Mouse (Mus musculus) stomach, embryonic 15.5 days (tissue): Measurements from ENCODE around the gene Dusp6. TPM values are rescaled to one million over a fixed set of nuclear protein-coding genes. Genes with fewer than 3 reads are reported as not detected.

Experiments used
- ATAC-seq: fragments of 200-750 bp; cut with Nextera tagmentation; 2 replicates; pipeline ENCODE4 v1.8.0; 2017; ENCODE audit warnings: low read depth, moderate number of reproducible peaks, moderate TSS enrichment; ENCODE audit not compliant: insufficient read depth, low FRiP score
- H3K27ac ChIP-seq: fragments of 300-500 bp; sonication (generic); 2 replicates; pipeline ENCODE4 v1.5.1; 2015; ENCODE audit warnings: mild to moderate bottlenecking, inconsistent platforms
- H3K27me3 ChIP-seq: fragments of 300-500 bp; sonication (generic); replicated peaks from 2 replicates; pipeline ENCODE4 v1.6.1; 2015; ENCODE audit warnings: inconsistent platforms
- H3K36me3 ChIP-seq: fragments of 300-500 bp; sonication (generic); 2 replicates; pipeline ENCODE4 v1.6.1; 2015; ENCODE audit warnings: inconsistent platforms
- H3K4me1 ChIP-seq: fragments of 300-500 bp; sonication (generic); 2 replicates; pipeline ENCODE4 v1.6.1; 2015; ENCODE audit warnings: inconsistent platforms
- H3K4me2 ChIP-seq: fragments of 300-500 bp; sonication (generic); 2 replicates; pipeline ENCODE4 v1.6.1; 2015; ENCODE audit warnings: mild to moderate bottlenecking, inconsistent platforms
- H3K4me3 ChIP-seq: fragments of 300-500 bp; sonication (generic); replicated peaks from 2 replicates; pipeline ENCODE4 v1.5.1; 2015; ENCODE audit warnings: inconsistent platforms
- H3K9ac ChIP-seq: fragments of 300-500 bp; sonication (generic); 2 replicates; pipeline ENCODE4 v1.6.1; 2015; ENCODE audit warnings: inconsistent platforms
- H3K9me3 ChIP-seq: fragments of 300-500 bp; sonication (generic); 2 replicates; pipeline ENCODE4 v1.6.1; 2016; ENCODE audit warnings: inconsistent platforms
- WGBS: fragments of 180-500 bp; shearing (Covaris S2); methylation state at CpG from one replicate; pipeline ENCODE4 v1.1.7; 2015; 5-methylcytosine and 5-hydroxymethylcytosine counted together
- polyA plus RNA-seq: library from polyadenylated mRNA; unstranded; fragments of >200 nt; fragmentation: Nextera tagmentation; extraction: Ambion mirVana; gene quantifications from 2 replicates; pipeline ENCODE4 v1.2.1, GENCODE M21; 2015

Gene Dusp6
- polyA plus RNA-seq, 1 experiment from 2014 or later = 36.3 TPM

DNA sequence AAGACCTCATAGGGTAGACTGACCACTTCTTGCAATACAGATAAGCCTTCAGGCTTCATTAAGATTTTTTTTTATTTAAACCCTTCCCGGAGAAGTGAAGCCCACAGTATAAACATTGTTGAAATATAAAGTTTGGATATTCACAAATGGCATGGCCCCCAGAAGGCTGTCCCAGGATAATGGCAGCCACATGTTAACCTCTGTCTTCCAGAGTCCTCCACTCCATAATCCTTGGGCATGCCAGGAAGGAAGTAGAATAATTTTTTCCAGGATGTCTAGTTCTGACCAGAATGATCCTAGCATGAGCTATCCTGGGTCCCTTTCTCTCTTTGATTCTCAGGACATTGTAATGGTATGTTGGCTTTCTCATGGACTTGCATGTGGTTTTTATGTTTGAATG, 4.6 kb downstream of the Dusp6 start:
- H3K4me3 ChIP-seq = no peak overlapping the region
- no peaks in the 10 kb centered on the region for H3K36me3 ChIP-seq
- ATAC-seq = no peak
- 20% methylated on average over 1 of the region's 1 CpGs for WGBS
- H3K4me1 ChIP-seq = 0 out of 2 replicates have a peak, but pooled peaks cover 21% of the 10 kb centered on the region
- peak overlapping the region; percentile 65; the same call in 1 of the 2 replicates for H3K27ac ChIP-seq
- no peak overlapping the region for H3K9ac ChIP-seq
- H3K4me2 ChIP-seq = 0 out of 2 replicates have a peak overlapping the region, but pooled peaks have one; percentile 4
- no peaks in the 10 kb centered on the region for H3K9me3 ChIP-seq
- no peaks in the 10 kb centered on the region for H3K27me3 ChIP-seq

DNA sequence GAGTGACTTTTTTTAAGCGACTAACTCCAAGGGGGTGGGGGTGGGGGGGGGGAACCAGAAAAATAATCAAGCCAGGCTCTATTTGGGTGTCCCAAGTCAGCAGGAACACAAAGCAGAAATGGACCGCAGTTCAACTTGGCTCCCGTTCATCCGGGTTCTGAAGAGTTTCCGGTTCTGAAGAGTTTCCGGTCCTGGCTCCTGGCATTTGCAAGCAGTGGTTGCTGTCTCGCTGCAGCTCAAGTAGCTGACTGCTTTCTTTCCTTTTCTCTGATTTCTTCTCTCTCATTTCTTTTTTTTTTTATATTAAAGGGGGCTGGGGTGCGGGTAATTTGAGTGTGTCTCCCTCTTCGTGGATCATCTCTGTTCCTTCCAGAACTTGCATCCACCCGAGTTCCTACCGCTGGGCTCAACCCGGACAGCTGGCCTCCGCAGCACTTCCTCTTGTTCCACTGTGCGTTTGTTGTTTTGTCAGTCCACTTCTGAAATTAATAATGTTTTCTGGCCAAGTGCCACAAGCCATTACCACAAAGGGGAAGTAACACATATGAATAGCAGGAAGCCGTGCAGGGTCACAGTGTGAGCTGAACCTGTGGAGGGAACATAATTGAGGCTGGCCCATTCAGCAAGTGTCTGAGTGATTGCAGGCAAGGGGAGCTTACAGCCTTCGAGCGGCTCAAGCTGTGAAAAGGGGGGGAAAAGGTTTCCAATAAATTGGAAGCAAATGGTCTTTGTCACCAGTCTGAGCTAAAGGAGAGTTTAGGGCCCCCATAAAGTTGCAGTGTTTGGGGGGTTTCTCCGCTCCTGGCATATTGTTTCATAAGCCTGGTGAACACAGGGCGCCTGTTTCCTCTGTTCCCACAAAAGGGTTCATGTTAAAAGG, 5.6 kb downstream of the Dusp6 start:
- Histone ChIP-seq H3K4me1 (0 out of 2 replicates have a peak, but pooled peaks cover 21% of the 10 kb centered on the region), H3K36me3 (no peaks in the 10 kb centered on the region), H3K27ac (peak overlapping the region; percentile 65), H3K9ac (no peak overlapping the region), H3K4me3 (peak overlapping the region; percentile 13; the same call in 1 of the 2 replicates), H3K27me3 (no peaks in the 10 kb centered on the region), H3K9me3 (no peaks in the 10 kb centered on the region), H3K4me2 (peak overlapping the region; percentile 39)
- WGBS = 30% methylated on average over 19 of the region's 19 CpGs
- ATAC-seq = peak; percentile 54; the same call in 1 of the 2 replicates

DNA sequence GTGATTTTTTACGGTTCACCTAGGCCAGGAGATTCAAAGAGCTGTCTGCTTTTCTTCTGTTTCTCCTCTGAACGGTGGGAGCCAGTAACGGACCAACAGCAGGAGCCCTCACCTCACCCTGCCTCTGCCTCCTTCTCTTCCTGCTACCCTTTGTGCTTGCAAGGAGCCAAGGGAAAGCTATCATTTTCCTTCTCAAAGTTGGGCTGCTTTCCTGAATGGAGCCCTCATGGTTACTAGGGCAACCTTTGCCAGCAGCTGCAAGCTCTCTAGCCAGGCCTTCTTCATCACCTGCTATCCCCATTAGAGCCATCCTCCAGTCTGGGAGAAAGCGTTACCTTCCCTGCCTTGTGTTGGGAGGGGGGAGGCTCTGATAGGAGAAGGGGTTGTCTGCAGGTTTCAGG, 6.3 kb downstream of the Dusp6 start:
- Histone ChIP-seq H3K9ac (no peak overlapping the region), H3K4me1 (0 out of 2 replicates have a peak, but pooled peaks cover 21% of the 10 kb centered on the region)

DNA sequence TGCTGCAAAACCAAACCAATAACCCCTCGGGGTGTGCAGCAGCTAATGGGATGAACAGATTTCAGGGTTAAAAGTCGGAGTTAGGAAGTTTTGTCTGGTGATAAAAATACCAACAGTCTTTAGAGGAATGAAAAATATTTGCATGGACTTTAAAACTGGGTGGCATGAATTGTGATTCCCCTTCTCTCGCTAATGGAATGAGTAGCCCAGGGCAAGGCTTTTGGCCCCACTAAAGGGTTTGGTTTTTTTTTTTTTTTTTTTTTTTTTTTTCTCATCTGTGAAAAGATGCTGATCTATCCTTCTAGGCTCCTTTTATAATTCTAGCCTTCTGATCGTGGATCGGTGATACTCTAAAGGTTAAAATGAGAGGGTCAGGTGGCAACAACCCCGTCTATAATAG, 6.7 kb downstream of the Dusp6 start:
- 64% methylated on average over 6 of the region's 6 CpGs for WGBS
- Histone ChIP-seq H3K27ac (peak overlapping the region; percentile 65), H3K36me3 (no peaks in the 10 kb centered on the region), H3K4me1 (0 out of 2 replicates have a peak, but pooled peaks cover 21% of the 10 kb centered on the region), H3K9me3 (no peaks in the 10 kb centered on the region), H3K4me3 (no peak overlapping the region), H3K9ac (no peak overlapping the region), H3K27me3 (no peaks in the 10 kb centered on the region), H3K4me2 (no peak overlapping the region)
- no peak for ATAC-seq

More for the DNA sequence above, 6.3 kb downstream of the Dusp6 start:
- no peak overlapping the region for H3K4me2 ChIP-seq
- no peaks in the 10 kb centered on the region for H3K36me3 ChIP-seq
- 40% methylated on average over 4 of the region's 4 CpGs for WGBS
- peak overlapping the region; percentile 65 for H3K27ac ChIP-seq
- no peak overlapping the region for H3K4me3 ChIP-seq
- no peak for ATAC-seq
- no peaks in the 10 kb centered on the region for H3K9me3 ChIP-seq
- no peaks in the 10 kb centered on the region for H3K27me3 ChIP-seq

DNA sequence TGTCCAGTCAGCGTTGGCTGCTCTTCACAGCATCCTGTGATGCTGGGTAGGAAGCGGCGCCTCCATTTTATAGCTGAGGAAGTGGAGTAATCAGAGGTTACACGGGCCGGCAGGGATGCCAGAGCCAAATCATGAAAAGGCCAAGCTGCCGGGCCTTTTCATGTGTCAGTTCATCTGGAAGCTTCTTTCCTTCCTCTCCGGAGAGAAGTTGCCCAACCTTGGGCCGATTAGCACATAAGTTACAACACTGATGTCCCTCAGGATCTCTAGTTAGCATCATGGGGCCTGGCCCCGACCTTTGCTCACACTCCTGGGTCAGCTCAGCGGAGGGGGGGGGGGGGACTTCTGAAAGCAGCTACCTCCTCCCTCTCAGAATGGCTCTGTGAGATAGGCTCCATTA, 7.4 kb downstream of the Dusp6 start:
- Histone ChIP-seq H3K4me2 (no peak overlapping the region), H3K9ac (no peak overlapping the region)
- ATAC-seq = no peak

DNA sequence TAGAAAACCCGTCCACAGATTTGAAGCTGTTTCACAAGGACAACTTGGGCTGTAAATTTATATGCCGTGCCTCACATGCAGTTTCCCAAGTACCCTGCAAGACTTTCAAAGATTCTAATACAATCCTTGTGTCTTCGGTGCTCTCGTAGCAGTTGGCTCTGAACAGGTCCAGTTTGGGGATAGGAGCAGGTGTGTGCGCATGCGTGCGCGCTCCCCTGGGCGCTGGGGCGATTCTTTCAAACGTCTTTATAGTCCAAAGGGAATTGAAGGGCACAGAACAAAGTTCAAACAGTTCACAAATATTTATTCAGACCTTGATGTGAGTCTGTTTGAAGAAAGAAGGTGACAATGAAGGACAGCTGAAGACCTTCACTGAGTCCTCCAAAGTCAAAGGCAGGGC, 8.0 kb downstream of the Dusp6 start:
- no peak for ATAC-seq
- Histone ChIP-seq H3K4me2 (no peak overlapping the region), H3K27me3 (no peaks in the 10 kb centered on the region), H3K4me1 (0 out of 2 replicates have a peak, but pooled peaks cover 17% of the 10 kb centered on the region), H3K9me3 (no peaks in the 10 kb centered on the region), H3K9ac (no peak overlapping the region), H3K27ac (no peak overlapping the region), H3K36me3 (no peaks in the 10 kb centered on the region), H3K4me3 (no peak overlapping the region)
- WGBS = 70% methylated on average over 11 of the region's 11 CpGs

More for the DNA sequence above, 7.4 kb downstream of the Dusp6 start:
- Histone ChIP-seq H3K4me3 (no peak overlapping the region), H3K27ac (no peak overlapping the region), H3K36me3 (no peaks in the 10 kb centered on the region), H3K4me1 (0 out of 2 replicates have a peak, but pooled peaks cover 21% of the 10 kb centered on the region), H3K9me3 (no peaks in the 10 kb centered on the region), H3K27me3 (no peaks in the 10 kb centered on the region)
- 46% methylated on average over 10 of the region's 10 CpGs for WGBS

DNA sequence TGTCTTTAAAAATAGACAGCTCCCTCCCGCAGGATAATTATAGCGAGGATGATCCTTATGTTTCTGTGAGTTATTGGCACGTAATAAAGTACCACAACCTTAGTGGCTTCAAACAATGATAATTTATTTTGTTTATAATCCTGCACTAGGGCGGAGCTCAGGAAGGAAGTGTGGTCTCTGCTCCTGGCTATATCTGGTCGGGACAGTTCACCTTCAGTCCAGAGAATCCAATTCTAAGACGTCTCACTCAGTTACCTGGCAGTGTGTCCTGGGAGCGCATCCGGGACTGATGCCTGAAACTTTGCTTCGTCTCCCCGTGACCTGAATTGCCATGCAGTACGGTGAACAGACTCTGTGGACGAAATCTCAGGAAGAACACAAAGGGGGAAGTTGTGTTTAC, 10.0 kb downstream of the Dusp6 start:
- Histone ChIP-seq H3K4me3 (no peak overlapping the region), H3K36me3 (no peaks in the 10 kb centered on the region), H3K27ac (no peak overlapping the region), H3K4me2 (no peak overlapping the region), H3K4me1 (0 out of 2 replicates have a peak, but pooled peaks cover 13% of the 10 kb centered on the region), H3K9me3 (no peaks in the 10 kb centered on the region), H3K9ac (no peak overlapping the region), H3K27me3 (no peaks in the 10 kb centered on the region)
- ATAC-seq = no peak
- WGBS = 71% methylated on average over 12 of the region's 12 CpGs

DNA sequence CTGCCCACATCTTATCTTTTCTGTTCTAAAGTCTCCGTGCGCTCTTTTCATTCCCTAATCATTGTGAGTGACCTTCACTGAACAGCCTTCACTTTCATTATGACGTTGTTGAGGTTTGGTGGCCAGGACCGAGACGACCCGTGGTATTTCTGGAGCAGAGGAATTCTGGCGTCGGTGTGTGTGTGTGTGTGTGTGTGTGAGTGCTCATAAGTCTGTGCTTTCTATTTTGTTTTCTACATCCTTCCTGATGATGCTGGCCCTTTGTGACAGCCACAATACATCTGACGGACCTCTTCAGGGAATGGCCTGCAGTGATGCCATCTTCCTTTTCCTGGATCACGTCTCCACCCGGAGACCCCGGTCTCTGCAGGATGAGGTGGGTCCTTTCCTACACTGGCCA, 11.6 kb downstream of the Dusp6 start:
- WGBS = 77% methylated on average over 12 of the region's 12 CpGs
- Histone ChIP-seq H3K4me1 (0 out of 2 replicates have a peak, but pooled peaks cover 5% of the 10 kb centered on the region), H3K27me3 (no peaks in the 10 kb centered on the region), H3K9ac (no peak overlapping the region), H3K36me3 (no peaks in the 10 kb centered on the region), H3K27ac (no peak overlapping the region), H3K4me3 (no peak overlapping the region), H3K9me3 (no peaks in the 10 kb centered on the region), H3K4me2 (no peak overlapping the region)
- ATAC-seq = no peak

DNA sequence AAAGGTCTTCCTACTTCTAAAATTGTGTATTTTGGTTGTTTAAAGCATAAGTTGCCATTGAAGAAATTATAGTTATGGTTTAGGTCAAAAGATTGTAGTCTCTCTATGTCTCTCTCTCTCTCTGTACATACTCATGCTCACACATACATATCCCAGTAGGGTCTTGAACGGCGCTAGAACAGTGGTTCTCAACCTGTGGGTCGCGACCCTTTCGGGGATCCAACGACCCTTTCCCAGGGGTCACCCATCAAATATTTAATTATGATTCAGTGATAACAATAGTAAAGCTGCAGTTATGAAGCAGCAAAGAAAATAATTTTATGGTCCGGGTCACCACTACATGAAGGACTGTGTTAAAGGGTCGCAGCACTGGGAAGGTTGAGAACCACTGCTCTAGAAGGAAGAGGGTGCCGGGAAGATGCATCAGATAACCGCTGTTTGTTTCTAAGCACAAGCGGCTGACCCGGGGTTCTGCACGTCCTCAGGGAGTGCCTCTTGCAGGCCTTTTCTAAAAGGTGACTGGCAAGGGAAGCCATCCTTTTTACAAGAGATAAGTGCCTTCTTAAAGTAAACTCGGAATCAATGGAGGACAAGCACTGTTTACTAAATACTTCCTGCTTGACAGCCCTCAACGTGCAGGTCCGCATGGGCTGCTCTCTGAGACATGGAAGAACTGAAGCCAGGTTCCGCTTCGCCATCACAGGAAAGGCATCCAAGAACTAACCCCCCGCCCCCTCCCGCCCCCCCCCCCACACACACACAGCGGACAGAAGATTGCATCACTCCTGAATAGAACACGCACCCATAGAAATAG, 16.2 kb downstream of the Dusp6 start:
- no peak overlapping the region for H3K9ac ChIP-seq
- H3K36me3 ChIP-seq = no peaks in the 10 kb centered on the region
- H3K9me3 ChIP-seq = no peaks in the 10 kb centered on the region
- no peak overlapping the region for H3K4me3 ChIP-seq
- no peak overlapping the region for H3K27ac ChIP-seq
- H3K4me2 ChIP-seq = 0 out of 2 replicates have a peak overlapping the region, but pooled peaks have one; percentile 16
- H3K27me3 ChIP-seq = no peaks in the 10 kb centered on the region
- ATAC-seq = no peak
- WGBS = 39% methylated on average over 22 of the region's 22 CpGs
- H3K4me1 ChIP-seq = no peaks in the 10 kb centered on the region

DNA sequence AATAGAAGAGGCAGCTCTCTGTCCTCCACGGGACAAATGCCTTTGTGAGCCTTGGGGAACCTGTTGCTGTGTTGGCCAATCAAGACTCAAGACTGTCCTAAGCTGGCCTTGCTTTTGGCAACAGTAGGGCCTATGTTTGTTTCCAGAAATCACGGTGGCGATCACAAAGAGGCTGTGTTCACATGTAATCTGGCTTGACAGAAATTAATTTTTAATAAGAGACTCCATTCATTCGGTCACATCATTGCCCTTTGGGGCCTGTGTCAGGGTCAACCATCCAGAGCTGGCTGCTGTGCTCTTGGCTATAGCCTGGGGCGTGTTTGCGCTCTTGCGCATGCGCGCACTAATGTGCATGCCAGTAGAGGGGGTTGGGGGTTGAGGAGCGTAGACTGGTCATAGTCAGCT, 21.0 kb downstream of the Dusp6 start:
- Histone ChIP-seq H3K4me2 (no peak overlapping the region), H3K4me1 (peaks cover 12% of the 10 kb centered on the region; the same call in 1 of the 2 replicates), H3K36me3 (no peaks in the 10 kb centered on the region), H3K27ac (no peak overlapping the region), H3K9me3 (no peaks in the 10 kb centered on the region), H3K4me3 (no peak overlapping the region), H3K9ac (no peak overlapping the region), H3K27me3 (no peaks in the 10 kb centered on the region)
- WGBS = 84% methylated on average over 10 of the region's 10 CpGs
- ATAC-seq = peak; percentile 51; the same call in 1 of the 2 replicates

DNA sequence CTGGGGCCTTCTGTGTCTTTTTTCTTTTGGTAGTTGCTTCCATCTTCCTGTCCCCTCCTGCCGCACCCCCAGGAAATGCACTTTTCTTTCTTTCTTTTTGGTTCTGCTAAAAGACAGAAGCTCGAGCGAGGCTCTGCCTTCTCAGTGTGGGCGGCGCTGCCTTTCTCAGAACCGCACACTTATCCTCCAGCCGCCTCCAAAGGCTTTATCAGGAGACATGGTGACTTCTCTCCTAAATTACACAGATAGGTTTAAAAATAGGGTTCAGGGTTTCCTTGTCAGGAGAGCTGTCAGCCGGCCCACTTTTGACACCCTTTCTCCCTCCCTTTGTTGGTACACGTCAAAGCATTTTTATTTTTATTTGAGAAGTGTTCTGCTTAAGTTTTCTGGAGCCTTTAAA, 21.9 kb downstream of the Dusp6 start:
- H3K4me3 ChIP-seq = no peak overlapping the region

More for the DNA sequence above, 21.9 kb downstream of the Dusp6 start:
- 56% methylated on average over 9 of the region's 9 CpGs for WGBS
- Histone ChIP-seq H3K4me2 (no peak overlapping the region), H3K4me1 (peaks cover 12% of the 10 kb centered on the region; the same call in 1 of the 2 replicates), H3K9ac (no peak overlapping the region), H3K36me3 (no peaks in the 10 kb centered on the region), H3K27me3 (no peaks in the 10 kb centered on the region), H3K9me3 (no peaks in the 10 kb centered on the region), H3K27ac (no peak overlapping the region)
- ATAC-seq = no peak
